Mouse (Mus musculus) kidney, postnatal 25 days (tissue): Measurements from ENCODE around the gene Smyd2.

Experiments used
- DNase-seq, 2 experiments: peaks; one replicate each; pipeline ENCODE4 v3.0.0; 2021; ENCODE audit warnings: mixed read lengths in 2 of 2

Gene Smyd2

DNA sequence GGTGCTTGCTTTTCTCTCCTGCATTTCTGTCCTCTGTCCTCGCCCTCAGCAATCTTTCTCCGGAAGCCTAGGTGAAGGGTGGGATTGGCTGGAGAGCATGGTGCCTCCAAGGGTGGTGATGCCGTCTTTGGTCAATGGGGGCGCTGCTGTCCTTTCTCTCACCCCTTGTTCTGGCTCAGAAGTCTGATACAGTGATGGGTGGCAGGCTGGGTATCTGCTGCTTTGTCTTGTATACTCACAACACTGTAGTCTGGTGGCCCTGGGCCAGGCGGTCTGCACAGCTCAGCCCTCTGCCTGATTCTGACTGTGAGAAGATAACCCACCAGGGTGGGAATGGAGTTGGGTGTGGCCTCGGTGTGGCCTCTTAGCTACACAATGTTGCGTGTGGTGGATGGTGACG lies 51.6 kb downstream of the Smyd2 start:
- no peak for DNase-seq

DNA sequence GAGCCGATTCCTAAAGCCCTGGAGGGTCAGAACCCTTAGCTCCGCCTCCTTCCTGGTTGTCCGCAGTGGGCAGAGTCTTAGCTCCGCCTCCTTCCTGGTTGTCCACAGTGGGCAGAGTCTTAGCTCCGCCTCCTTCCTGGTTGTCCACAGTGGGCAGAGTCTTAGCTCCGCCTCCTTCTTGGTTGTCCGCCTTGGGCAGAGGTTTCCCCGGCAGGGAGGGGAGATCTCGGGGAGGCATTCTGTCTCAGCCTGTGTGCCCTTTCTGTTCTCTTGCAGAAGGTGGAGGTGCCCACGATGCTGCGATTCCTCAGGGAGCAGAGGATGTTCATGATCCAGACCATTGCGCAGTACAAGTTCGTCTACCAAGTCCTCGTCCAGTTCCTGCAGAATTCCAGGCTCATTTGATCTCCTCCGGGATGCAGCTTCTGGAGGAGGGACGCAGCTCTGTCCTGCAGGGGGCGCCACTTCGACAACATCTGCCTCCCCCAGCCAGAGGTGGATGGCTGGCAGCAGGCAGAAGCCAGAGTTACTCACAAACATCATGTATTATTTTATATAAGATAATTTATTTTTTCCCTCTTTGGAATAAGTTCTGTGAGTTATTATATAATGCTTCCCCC lies 52.4 kb downstream of the Smyd2 start:
- peak in 1 of 2 experiments; percentile 44 for DNase-seq

DNA sequence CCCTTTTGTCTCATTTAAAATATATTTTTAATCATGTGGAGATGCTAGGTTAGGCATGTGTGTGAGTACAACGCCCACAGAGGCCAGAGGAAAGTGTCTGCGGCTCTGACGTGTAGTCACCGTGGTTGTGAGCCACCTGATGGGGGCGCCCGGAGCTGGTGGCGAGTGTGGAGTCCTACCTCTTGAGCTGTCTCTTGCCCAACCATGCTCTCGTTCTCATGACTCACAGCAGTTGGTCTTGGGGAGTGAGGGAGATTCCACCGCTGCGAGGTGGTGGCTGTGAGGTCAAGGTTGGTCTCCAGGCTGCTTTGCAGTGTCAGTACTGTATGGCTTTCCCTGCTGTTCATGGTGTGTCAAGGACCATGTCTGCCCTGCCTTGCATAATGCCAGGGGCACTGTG lies 54.1 kb downstream of the Smyd2 start:
- peak in 1 of 2 experiments; percentile 52 for DNase-seq

- DNase-seq: peak; percentile 67 to 84
Observed at GRCm38 (mm10) chr1:189867497-189867896, 54.7 kb downstream of the Smyd2 start.

- no peak for DNase-seq
Observed at GRCm38 (mm10) chr1:189867034-189867433, 55.1 kb downstream of the Smyd2 start.

- DNase-seq: no peak
Observed at GRCm38 (mm10) chr1:189866621-189867020, 55.5 kb downstream of the Smyd2 start.

GRCm38 (mm10) chr1:189864846-189865560 lies 57.2 kb downstream of the Smyd2 start:
- no peak for DNase-seq

DNA sequence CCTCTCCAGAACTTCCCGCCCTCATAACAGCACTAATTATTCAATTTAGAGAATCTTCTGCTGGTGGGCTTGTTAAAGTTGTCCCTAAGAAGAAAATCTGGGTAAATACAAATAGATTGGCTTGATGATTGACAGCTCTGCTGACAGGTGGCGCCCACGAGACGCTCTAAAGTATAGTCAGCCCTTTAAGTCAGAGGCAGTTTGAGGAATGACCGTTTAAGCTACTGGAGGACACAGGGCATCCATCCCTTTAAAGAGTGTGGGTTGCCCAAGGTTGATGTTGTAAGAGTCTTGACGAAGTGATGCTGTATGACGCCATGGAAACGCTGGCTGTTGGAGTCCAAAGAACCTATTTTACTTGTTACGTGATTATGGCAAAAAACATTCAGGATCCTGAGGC lies 57.9 kb downstream of the Smyd2 start:
- no peak for DNase-seq

DNA sequence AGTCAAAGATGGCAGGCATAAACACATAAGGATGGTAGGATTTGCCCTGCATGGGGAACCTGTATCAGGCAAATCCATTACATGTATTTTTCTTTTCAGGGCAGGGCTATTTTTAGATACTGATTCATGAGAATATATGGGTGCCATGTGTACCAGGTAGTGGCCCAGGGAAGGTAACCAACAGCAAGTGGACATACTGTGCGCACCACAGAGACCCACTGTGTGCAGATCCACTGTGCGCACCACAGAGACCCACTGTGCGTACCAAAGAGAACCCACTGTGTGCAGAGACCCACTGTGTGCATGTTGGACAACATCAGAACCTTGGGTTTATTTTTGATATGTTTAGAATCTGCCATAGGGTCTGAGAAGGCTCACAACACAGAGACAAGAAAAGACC lies 58.4 kb downstream of the Smyd2 start:
- no peak for DNase-seq

DNA sequence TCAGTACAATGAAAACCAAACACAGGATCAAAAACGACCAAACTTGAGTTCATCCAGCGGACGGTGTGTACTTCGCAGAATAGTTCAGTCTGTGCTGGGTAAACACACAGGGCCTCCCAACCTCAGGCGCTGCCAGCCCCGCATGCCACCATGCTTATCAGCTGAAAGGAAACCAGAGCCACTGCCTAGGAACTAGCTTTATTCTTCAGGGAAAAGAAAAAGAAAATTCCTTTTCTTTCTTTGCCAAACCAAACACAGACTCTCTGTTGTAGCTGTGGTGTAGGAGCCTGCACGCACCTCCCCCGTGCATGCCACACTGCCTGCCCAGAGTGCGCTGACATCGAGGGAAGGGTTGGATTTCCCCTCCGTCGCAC lies 61.2 kb downstream of the Smyd2 start:
- DNase-seq: no peak

- DNase-seq: peak in 1 of 2 experiments; percentile 26
Observed at GRCm38 (mm10) chr1:189860112-189860941, 61.8 kb downstream of the Smyd2 start.

- no peak for DNase-seq
Observed at GRCm38 (mm10) chr1:189858377-189858776, 63.8 kb downstream of the Smyd2 start.

GRCm38 (mm10) chr1:189855739-189856138 lies 66.4 kb downstream of the Smyd2 start:
- no peak for DNase-seq

DNA sequence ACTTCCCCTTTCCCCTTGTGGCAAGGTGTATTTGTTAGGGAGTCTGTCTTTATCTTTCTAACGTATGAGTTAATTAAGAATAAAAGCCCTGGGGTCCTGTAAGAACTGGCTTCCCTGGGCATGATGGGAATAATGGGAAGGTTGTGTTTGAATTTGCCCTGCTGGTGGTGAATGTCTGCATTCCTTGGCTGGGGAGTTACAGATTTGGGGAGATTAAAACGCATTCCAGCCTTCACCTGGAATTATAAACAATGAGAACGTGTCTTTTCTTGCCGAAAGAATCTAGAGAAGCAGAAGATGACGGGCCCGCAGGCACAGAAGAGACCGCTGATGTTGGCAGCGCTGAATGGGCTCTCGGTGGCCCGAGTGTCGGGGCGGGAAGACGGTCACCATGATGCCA lies 67.5 kb downstream of the Smyd2 start:
- no peak for DNase-seq

DNA sequence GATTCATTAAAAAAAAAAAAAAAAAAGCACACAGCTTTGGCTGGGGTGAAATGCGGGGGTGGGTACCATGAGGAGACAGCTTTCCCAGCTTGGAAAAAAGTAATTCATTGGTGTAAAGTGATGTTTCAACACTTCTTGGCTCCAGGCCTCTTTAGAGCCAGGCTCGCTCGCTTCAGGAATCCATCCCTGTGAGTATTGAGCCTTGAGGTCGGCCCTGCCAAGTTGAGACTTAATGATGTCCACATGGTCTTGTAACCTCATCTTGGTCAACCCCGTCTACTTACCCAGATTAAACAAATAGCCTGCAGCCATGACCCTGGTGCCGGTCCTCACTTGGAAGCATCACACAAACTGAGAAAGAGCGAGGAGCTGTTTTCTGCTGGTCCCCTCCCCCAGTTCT lies 69.7 kb downstream of the Smyd2 start:
- DNase-seq: no peak

DNA sequence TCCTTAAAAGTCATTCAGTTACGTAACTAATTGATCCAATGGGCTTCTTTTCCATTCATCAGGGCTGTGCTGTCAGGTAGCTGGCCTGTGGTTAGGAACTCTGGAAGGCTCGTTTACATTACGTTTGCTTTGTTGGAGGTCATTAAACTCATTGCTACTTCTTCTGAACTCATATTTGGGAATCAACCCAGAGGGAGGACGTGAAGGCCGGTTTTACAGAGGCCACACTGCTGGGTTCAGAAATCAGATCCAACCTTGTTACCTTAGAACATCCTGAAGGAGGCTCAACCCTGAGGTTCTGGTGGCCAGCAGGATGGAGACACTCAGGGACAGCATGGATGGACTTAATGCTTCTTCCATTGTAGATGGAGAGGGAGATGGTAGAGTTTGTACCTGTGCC lies 70.1 kb downstream of the Smyd2 start:
- no peak for DNase-seq

DNA sequence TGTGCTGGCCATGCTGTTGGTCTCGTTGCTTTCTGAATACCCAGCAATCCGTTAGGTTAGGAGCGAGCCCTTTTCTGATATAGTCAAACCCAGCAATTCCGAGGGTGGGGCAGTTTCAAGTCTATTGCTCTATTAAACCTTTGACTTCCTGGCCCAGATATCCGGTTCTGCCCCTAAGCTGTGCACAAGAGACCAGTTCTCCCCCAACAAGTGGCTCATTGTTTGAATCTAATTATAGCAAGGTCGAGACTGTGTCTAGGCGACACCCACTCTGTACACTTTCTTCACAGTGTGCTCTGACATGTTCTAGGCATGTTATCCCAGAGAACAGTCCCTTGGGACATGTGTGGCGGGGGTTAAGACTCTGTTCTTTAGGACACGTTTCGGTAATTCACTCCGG lies 72.6 kb downstream of the Smyd2 start:
- no peak for DNase-seq

DNA sequence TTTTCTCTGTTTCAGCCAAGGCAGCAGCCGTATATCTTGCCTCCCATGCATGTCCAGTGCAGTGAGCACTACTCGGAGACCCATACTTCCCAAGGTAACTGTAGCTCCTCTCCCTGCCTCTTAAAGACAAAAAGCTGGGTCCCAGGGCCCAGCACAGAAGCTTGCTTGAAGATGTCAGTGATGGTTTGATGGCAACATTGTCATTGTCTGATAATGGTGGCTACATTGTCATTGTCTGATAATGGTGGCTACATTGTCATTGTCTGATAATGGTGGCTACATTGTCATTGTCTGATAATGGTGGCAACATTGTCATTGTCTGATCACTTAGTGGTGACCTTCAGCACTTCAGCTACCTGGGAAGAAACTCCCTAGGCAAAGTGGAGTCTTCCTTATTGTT lies 75.8 kb downstream of the Smyd2 start:
- DNase-seq: no peak

- DNase-seq: no peak
Observed at GRCm38 (mm10) chr1:189834166-189834565, 88.0 kb downstream of the Smyd2 start.

DNA sequence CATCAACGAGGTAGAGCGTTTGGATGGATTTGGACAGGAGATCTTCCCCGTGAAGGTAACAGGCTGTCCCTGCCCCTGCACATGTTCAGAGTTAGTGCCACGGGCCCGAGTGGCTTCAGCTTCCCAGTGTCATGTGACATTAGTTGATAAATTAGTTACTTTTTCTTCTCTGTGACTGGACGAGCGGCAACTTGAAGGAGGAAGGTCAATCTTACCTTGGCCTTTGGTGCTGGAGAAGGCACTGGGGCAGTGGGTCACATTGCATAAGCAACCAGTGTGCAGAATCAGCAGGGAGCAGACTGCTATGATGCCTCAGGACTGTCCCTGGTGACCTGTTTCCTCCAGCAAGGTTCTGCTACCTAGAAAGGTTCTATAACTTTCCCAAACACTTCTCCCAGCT lies 88.8 kb downstream of the Smyd2 start:
- peak in 1 of 2 experiments; percentile 64 for DNase-seq

- peak; percentile 31 to 49 for DNase-seq
Observed at GRCm38 (mm10) chr1:189830797-189831232, 91.3 kb downstream of the Smyd2 start.
